Comparison of ENCODE assay signal across 19 mouse cellular contexts in genomic region chr4:117590781-117591180, GRCm38 (mm10). TPM values are rescaled to one million over a fixed set of nuclear protein-coding genes. Genes with fewer than 3 reads are reported as not detected.
A peak's percentile ranks its signal among the peaks of the same experiment; 100 is the strongest.
DNase-seq lines count a peak whose midpoint lies in the region; ATAC-seq and TF ChIP-seq lines count a peak whose summit lies in the region.
"Had no signal": no experiment of that assay in that cellular context is flagged by ENCODE, and none has a peak within 500 bp of the region (broad histone marks: within the 10 kb centered on the region; RNA-seq: fewer than 3 reads in every experiment).

No protein-coding gene starts in this region.

- H3K4me2 ChIP-seq in heart, postnatal 0 days (ENCODE audit: low read depth, low read length): no peak overlapping the region
- no peak overlapping the region for H3K4me2 ChIP-seq in neural tube, embryonic 15.5 days
- H3K4me2 ChIP-seq: heart, embryonic 15.5 days; liver, embryonic 13.5 days; stomach, embryonic 15.5 days had no signal

- TF ChIP-seq CTCF in heart, postnatal 0 days (IDR thresholded peaks at IDR 0.05; ENCODE audit: low read depth): no peak

- DNase-seq in gastrocnemius, adult 18-20 months (ENCODE audit: low spot score): peak; percentile 77
- no peak for DNase-seq in gastrocnemius, postnatal 4 days (ENCODE audit: low spot score in 2 of 2)
- DNase-seq in 416B (ENCODE audit: low read depth): peak; percentile 13
- DNase-seq in adrenal gland, postnatal 36 days: peak; percentile 50 to 57
- peak; percentile 62 for DNase-seq in heart, postnatal 0 days (ENCODE audit: low spot score)
- no peak for DNase-seq in ovary, adult 18-20 months (ENCODE audit: low spot score)
- DNase-seq: B cell, adult 2 months; cerebellum, adult 11-12 months; kidney, adult 2 months; kidney, postnatal 36 days; liver, embryonic 13.5 days; retina, postnatal 1 day; spleen, adult 18-20 months; thymus, postnatal 25 days had no signal

- TF ChIP-seq EP300 in heart, postnatal 0 days (IDR thresholded peaks at IDR 0.05; ENCODE audit: low read depth): no peak

- H3K4me1 ChIP-seq in heart, postnatal 0 days (ENCODE audit: control insufficient read depth, insufficient read depth): no peaks in the 10 kb centered on the region
- H3K4me1 ChIP-seq in neural tube, embryonic 15.5 days: peaks cover 22% of the 10 kb centered on the region
- H3K4me1 ChIP-seq: heart, embryonic 15.5 days; liver, embryonic 13.5 days had no signal

- H3K27me3 ChIP-seq in heart, postnatal 0 days (ENCODE audit: control insufficient read depth, insufficient read depth, low read length): no peaks in the 10 kb centered on the region
- no peaks in the 10 kb centered on the region for H3K27me3 ChIP-seq in neural tube, embryonic 15.5 days (replicated peaks)
- H3K27me3 ChIP-seq: heart, embryonic 15.5 days; liver, embryonic 13.5 days; stomach, embryonic 15.5 days had no signal

- H3K27ac ChIP-seq in heart, postnatal 0 days (ENCODE audit: low read depth): no peak overlapping the region
- H3K27ac ChIP-seq in neural tube, embryonic 15.5 days (replicated peaks): no peak overlapping the region
- H3K27ac ChIP-seq: heart, embryonic 15.5 days; liver, embryonic 13.5 days; stomach, embryonic 15.5 days had no signal

- 55% methylated on average over 2 of the region's 2 CpGs for WGBS in heart, postnatal 0 days
- WGBS in neural tube, embryonic 15.5 days: 91% methylated on average over 2 of the region's 2 CpGs

- H3K4me3 ChIP-seq in heart, postnatal 0 days (ENCODE audit: low read depth, low read length): no peak overlapping the region
- H3K4me3 ChIP-seq in neural tube, embryonic 15.5 days (replicated peaks): no peak overlapping the region
- H3K4me3 ChIP-seq: heart, embryonic 15.5 days; liver, embryonic 13.5 days; stomach, embryonic 15.5 days had no signal

- no peak overlapping the region for H3K9ac ChIP-seq in heart, postnatal 0 days (replicated peaks; ENCODE audit: low read depth, low read length)
- no peak overlapping the region for H3K9ac ChIP-seq in neural tube, embryonic 15.5 days (replicated peaks)
- H3K9ac ChIP-seq: heart, embryonic 15.5 days; liver, embryonic 13.5 days; stomach, embryonic 15.5 days had no signal

- peaks cover 24% of the 10 kb centered on the region for H3K36me3 ChIP-seq in heart, postnatal 0 days (replicated peaks; ENCODE audit: control insufficient read depth, insufficient read depth, low read length)
- peaks cover 27% of the 10 kb centered on the region for H3K36me3 ChIP-seq in neural tube, embryonic 15.5 days

- peak; percentile 74 for ATAC-seq in heart, postnatal 0 days (ENCODE audit: insufficient read depth, low read depth)
- ATAC-seq in CD4-positive, CD25-positive, alpha-beta regulatory T cell, adult 4 months: no peak
- no peak for ATAC-seq in neural tube, embryonic 15.5 days (ENCODE audit: low FRiP score)
- ATAC-seq: lung, postnatal 0 days had no signal

- H3K9me3 ChIP-seq in heart, postnatal 0 days (replicated peaks; ENCODE audit: control insufficient read depth, low read length): no peaks in the 10 kb centered on the region
- no peaks in the 10 kb centered on the region for H3K9me3 ChIP-seq in neural tube, embryonic 15.5 days (replicated peaks)
- H3K9me3 ChIP-seq: heart, embryonic 15.5 days; liver, embryonic 13.5 days; stomach, embryonic 15.5 days had no signal

RNA-seq across cellular contexts. Expression of gene Eri3, which starts 40.6 kb away (rescaled TPM):
- total RNA-seq in gastrocnemius, adult 18-20 months (2021): 100 to 1,000 TPM in 1 of 2 experiments, 10 to 100 TPM in 1; 92.1 to 105 TPM
- 100 to 1,000 TPM in 1 of 2 experiments, 10 to 100 TPM in 1; 98.8 to 101 TPM for total RNA-seq in gastrocnemius, postnatal 4 days (2021)
- total RNA-seq in adrenal gland, postnatal 36 days (2021): 10 to 100 TPM; 68.3 to 72.1 TPM
- 63.0 and 119 TPM in 2 replicates for total RNA-seq in heart, postnatal 0 days (2014; rRNA removed; ENCODE audit: low replicate concordance)
- 97.8 and 101 TPM in 2 replicates for polyA plus RNA-seq in heart, postnatal 0 days (2015; fragmentation: Nextera tagmentation; extraction: Ambion mirVana)
- 10 to 100 TPM; 50.0 to 61.7 TPM for polyA plus RNA-seq in CD4-positive, CD25-positive, alpha-beta regulatory T cell, adult 4 months (2017; shearing (Covaris generic))
- 223 and 244 TPM in 2 replicates for polyA plus RNA-seq in neural tube, embryonic 15.5 days (2015; fragmentation: Nextera tagmentation; extraction: Ambion mirVana)

Comparison
In these comparisons a context has a peak if more than half of its experiments do, and no peak if none do; other contexts are left out.
1. DNase-seq: peak in gastrocnemius, adult 18-20 months (single experiment), 416B (single experiment), adrenal gland, postnatal 36 days (2 of 2) and heart, postnatal 0 days (single experiment); none in gastrocnemius, postnatal 4 days (0 of 2) and ovary, adult 18-20 months (single experiment).